Mouse (Mus musculus): ENCODE data around the gene Cd47. TPM values are rescaled to one million over a fixed set of nuclear protein-coding genes. Genes with fewer than 3 reads are reported as not detected.

Cd47 gene
- polyA plus RNA-seq, 1 experiment = 79.4 TPM

- Histone ChIP-seq H3K36me3 (ENCODE audit: control insufficient read depth, insufficient read depth) (no peaks in the 10 kb centered on the region), H3K4me2 (ENCODE audit: low read depth) (peak overlapping the region; percentile 34), H3ac (ENCODE audit: control insufficient read depth, insufficient read length) (no peak overlapping the region), H3K4me3 (no peak overlapping the region), H3K79me2 (ENCODE audit: control insufficient read depth, insufficient read depth) (no peaks in the 10 kb centered on the region), H3K27me3 (ENCODE audit: control insufficient read depth, insufficient read depth, insufficient read length) (no peaks in the 10 kb centered on the region)
- TF ChIP-seq MYOD1 (IDR thresholded peaks at IDR 0.05; ENCODE audit: control insufficient read depth in 1 of 3, insufficient read length in 2 of 3, low read depth in 2 of 3) = no peak
Measured at GRCm38 (mm10) chr16:49847224-49848003, 47.1 kb downstream of the Cd47 start.

GRCm38 (mm10) chr16:49848651-49849050 lies 48.3 kb downstream of the Cd47 start:
- H3K4me3 ChIP-seq = no peak overlapping the region
- TF ChIP-seq POLR2A (IDR thresholded peaks at IDR 0.05; ENCODE audit: insufficient read length, low read depth) (no peak), MYOD1 (IDR thresholded peaks at IDR 0.05; ENCODE audit: control insufficient read depth in 1 of 3, insufficient read length in 2 of 3, low read depth in 2 of 3) (no peak)
- H3ac ChIP-seq (ENCODE audit: control insufficient read depth, insufficient read length) = no peak overlapping the region
- no peaks in the 10 kb centered on the region for H3K79me2 ChIP-seq (ENCODE audit: control insufficient read depth, insufficient read depth)
- H3K4me2 ChIP-seq (ENCODE audit: low read depth) = no peak overlapping the region
- no peaks in the 10 kb centered on the region for H3K27me3 ChIP-seq (ENCODE audit: control insufficient read depth, insufficient read depth, insufficient read length)
- no peaks in the 10 kb centered on the region for H3K36me3 ChIP-seq (ENCODE audit: control insufficient read depth, insufficient read depth)

- no peak overlapping the region for H3K4me3 ChIP-seq
- no peaks in the 10 kb centered on the region for H3K36me3 ChIP-seq (ENCODE audit: control insufficient read depth, insufficient read depth)
- no peak overlapping the region for H3ac ChIP-seq (ENCODE audit: control insufficient read depth, insufficient read length)
- H3K79me2 ChIP-seq (ENCODE audit: control insufficient read depth, insufficient read depth) = peaks cover 21% of the 10 kb centered on the region
- H3K4me2 ChIP-seq (ENCODE audit: low read depth) = no peak overlapping the region
- H3K27me3 ChIP-seq (ENCODE audit: control insufficient read depth, insufficient read depth, insufficient read length) = no peaks in the 10 kb centered on the region
- TF ChIP-seq POLR2AphosphoS2 (IDR thresholded peaks at IDR 0.05; ENCODE audit: insufficient read length, low read depth) (no peak), CEBPB (IDR thresholded peaks at IDR 0.05; ENCODE audit: insufficient read depth, poor library complexity, severe bottlenecking) (no peak), E2F4 (IDR thresholded peaks at IDR 0.05; ENCODE audit: insufficient read depth) (no peak), SRF (IDR thresholded peaks at IDR 0.05; ENCODE audit: control insufficient read depth, insufficient read length, low read depth) (no peak), MYOG (IDR thresholded peaks at IDR 0.05; ENCODE audit: control insufficient read depth in 1 of 3, insufficient read depth in 1 of 3, insufficient read length in 2 of 3, low read depth in 2 of 3) (no peak), POLR2A (IDR thresholded peaks at IDR 0.05; ENCODE audit: insufficient read length, low read depth) (no peak)
Measured at GRCm38 (mm10) chr16:49852940-49853339, 52.6 kb downstream of the Cd47 start.

GRCm38 (mm10) chr16:49853633-49854032 lies 53.3 kb downstream of the Cd47 start:
- H3K4me2 ChIP-seq (ENCODE audit: low read depth) = no peak overlapping the region
- TF ChIP-seq REST (IDR thresholded peaks at IDR 0.05; ENCODE audit: insufficient read depth, insufficient read length) = no peak
- TF ChIP-seq MAX (IDR thresholded peaks at IDR 0.05; ENCODE audit: low read depth) = no peak
- peak in 2 of 3 experiments; percentile 75 to 84 for TF ChIP-seq MYOD1 (IDR thresholded peaks at IDR 0.05; ENCODE audit: control insufficient read depth in 1 of 3, insufficient read length in 2 of 3, low read depth in 2 of 3)
- TF ChIP-seq MYOG (IDR thresholded peaks at IDR 0.05; ENCODE audit: control insufficient read depth in 1 of 3, insufficient read depth in 1 of 3, insufficient read length in 2 of 3, low read depth in 2 of 3) = peak; percentile 33 to 91 (median 85)
- TF ChIP-seq E2F4 (IDR thresholded peaks at IDR 0.05; ENCODE audit: insufficient read depth) = no peak
- no peak for TF ChIP-seq USF1 (IDR thresholded peaks at IDR 0.05; ENCODE audit: low read depth)
- TF ChIP-seq TCF12 (IDR thresholded peaks at IDR 0.05; ENCODE audit: insufficient read depth, poor library complexity, severe bottlenecking) = peak; percentile 73
- no peak for TF ChIP-seq POLR2A (IDR thresholded peaks at IDR 0.05; ENCODE audit: insufficient read length, low read depth)
- peaks cover 27% of the 10 kb centered on the region for H3K79me2 ChIP-seq (ENCODE audit: control insufficient read depth, insufficient read depth)
- H3K4me3 ChIP-seq = no peak overlapping the region
- no peaks in the 10 kb centered on the region for H3K27me3 ChIP-seq (ENCODE audit: control insufficient read depth, insufficient read depth, insufficient read length)
- H3ac ChIP-seq (ENCODE audit: control insufficient read depth, insufficient read length) = no peak overlapping the region
- no peaks in the 10 kb centered on the region for H3K36me3 ChIP-seq (ENCODE audit: control insufficient read depth, insufficient read depth)

GRCm38 (mm10) chr16:49854194-49854593 lies 53.9 kb downstream of the Cd47 start:
- H3K4me3 ChIP-seq = peak overlapping the region; percentile 63

More at GRCm38 (mm10) chr16:49854194-49854593, 53.9 kb downstream of the Cd47 start:
- peak overlapping the region; percentile 85 for H3K4me2 ChIP-seq (ENCODE audit: low read depth)
- no peak for TF ChIP-seq MYOG (IDR thresholded peaks at IDR 0.05; ENCODE audit: control insufficient read depth in 1 of 3, insufficient read depth in 1 of 3, insufficient read length in 2 of 3, low read depth in 2 of 3)
- no peak for TF ChIP-seq TCF3 (IDR thresholded peaks at IDR 0.05; ENCODE audit: insufficient read length, low read depth)
- TF ChIP-seq CEBPB (IDR thresholded peaks at IDR 0.05; ENCODE audit: insufficient read depth, poor library complexity, severe bottlenecking) = no peak
- no peak for TF ChIP-seq SRF (IDR thresholded peaks at IDR 0.05; ENCODE audit: control insufficient read depth, insufficient read length, low read depth)
- TF ChIP-seq POLR2A (IDR thresholded peaks at IDR 0.05; ENCODE audit: insufficient read length, low read depth) = no peak
- TF ChIP-seq MYOD1 (IDR thresholded peaks at IDR 0.05; ENCODE audit: control insufficient read depth in 1 of 3, insufficient read length in 2 of 3, low read depth in 2 of 3) = no peak
- no peak for TF ChIP-seq TCF12 (IDR thresholded peaks at IDR 0.05; ENCODE audit: insufficient read depth, poor library complexity, severe bottlenecking)
- TF ChIP-seq MAX (IDR thresholded peaks at IDR 0.05; ENCODE audit: low read depth) = no peak
- TF ChIP-seq E2F4 (IDR thresholded peaks at IDR 0.05; ENCODE audit: insufficient read depth) = no peak
- TF ChIP-seq POLR2AphosphoS2 (IDR thresholded peaks at IDR 0.05; ENCODE audit: insufficient read length, low read depth) = no peak
- H3K27me3 ChIP-seq (ENCODE audit: control insufficient read depth, insufficient read depth, insufficient read length) = no peaks in the 10 kb centered on the region
- no peaks in the 10 kb centered on the region for H3K36me3 ChIP-seq (ENCODE audit: control insufficient read depth, insufficient read depth)
- peaks cover 31% of the 10 kb centered on the region for H3K79me2 ChIP-seq (ENCODE audit: control insufficient read depth, insufficient read depth)
- H3ac ChIP-seq (ENCODE audit: control insufficient read depth, insufficient read length) = no peak overlapping the region

Measured in myocyte (in vitro differentiated cells).